Mouse (Mus musculus) midbrain, embryonic 15.5 days (tissue): Measurements from ENCODE around the gene Cdhr3. TPM values are rescaled to one million over a fixed set of nuclear protein-coding genes. Genes with fewer than 3 reads are reported as not detected.

ENCODE experiments used
- ATAC-seq: fragments of 200-750 bp; cut with Nextera tagmentation; replicated peaks from 2 replicates; pipeline ENCODE4 v1.8.0; 2017; ENCODE audit warnings: moderate TSS enrichment
- H3K27ac ChIP-seq: fragments of 300-500 bp; sonication (generic); 2 replicates; pipeline ENCODE4 v1.5.1; 2015; ENCODE audit warnings: mild to moderate bottlenecking, inconsistent platforms
- H3K27me3 ChIP-seq: fragments of 300-500 bp; sonication (generic); replicated peaks from 2 replicates; pipeline ENCODE4 v1.6.1; 2015; ENCODE audit warnings: inconsistent platforms
- H3K36me3 ChIP-seq: fragments of 300-500 bp; sonication (generic); replicated peaks from 2 replicates; pipeline ENCODE4 v1.6.1; 2015; ENCODE audit warnings: inconsistent platforms
- H3K4me1 ChIP-seq: fragments of 300-500 bp; sonication (generic); 2 replicates; pipeline ENCODE4 v1.6.1; 2015; ENCODE audit warnings: inconsistent platforms
- H3K4me2 ChIP-seq: fragments of 300-500 bp; sonication (generic); 2 replicates; pipeline ENCODE4 v1.6.1; 2015; ENCODE audit warnings: inconsistent platforms, mild to moderate bottlenecking, moderate library complexity
- H3K4me3 ChIP-seq: fragments of 300-500 bp; sonication (generic); 2 replicates; pipeline ENCODE4 v1.5.1; 2015; ENCODE audit warnings: mild to moderate bottlenecking, inconsistent platforms
- H3K9ac ChIP-seq: fragments of 300-500 bp; sonication (generic); 2 replicates; pipeline ENCODE4 v1.6.1; 2015; ENCODE audit warnings: mild to moderate bottlenecking, inconsistent platforms
- H3K9me3 ChIP-seq: fragments of 300-500 bp; sonication (generic); 2 replicates; pipeline ENCODE4 v1.6.1; 2016; ENCODE audit warnings: inconsistent platforms
- WGBS: fragments of 180-500 bp; shearing (Covaris S2); methylation state at CpG from one replicate; pipeline ENCODE4 v1.1.7; 2015; ENCODE audit warnings: mixed read lengths; 5-methylcytosine and 5-hydroxymethylcytosine counted together
- polyA plus RNA-seq: library from polyadenylated mRNA; unstranded; fragments of >200 nt; fragmentation: Nextera tagmentation; extraction: Ambion mirVana; gene quantifications from 2 replicates; pipeline ENCODE4 v1.2.1, GENCODE M21; 2015

The Cdhr3 gene
- polyA plus RNA-seq, 1 experiment from 2014 or later: 0.32 TPM

- no peaks in the 10 kb centered on the region for H3K27me3 ChIP-seq
- H3K36me3 ChIP-seq: no peaks in the 10 kb centered on the region
- ATAC-seq: peak; percentile 62
- H3K27ac ChIP-seq: no peak overlapping the region
- H3K4me1 ChIP-seq: 0 out of 2 replicates have a peak, but pooled peaks cover 7% of the 10 kb centered on the region
- H3K9ac ChIP-seq: no peak overlapping the region
- H3K9me3 ChIP-seq: no peaks in the 10 kb centered on the region
- H3K4me2 ChIP-seq: no peak overlapping the region
- H3K4me3 ChIP-seq: no peak overlapping the region
Observed at GRCm38 (mm10) chr12:33109531-33109930, 16.9 kb upstream of the Cdhr3 start.

GRCm38 (mm10) chr12:33106438-33107167 lies 13.9 kb upstream of the Cdhr3 start:
- no peaks in the 10 kb centered on the region for H3K36me3 ChIP-seq
- WGBS: 65% methylated on average over 10 of the region's 10 CpGs
- H3K27ac ChIP-seq: no peak overlapping the region
- no peak for ATAC-seq
- H3K9me3 ChIP-seq: no peaks in the 10 kb centered on the region
- peaks cover 17% of the 10 kb centered on the region for H3K4me1 ChIP-seq
- no peaks in the 10 kb centered on the region for H3K27me3 ChIP-seq
- H3K4me2 ChIP-seq: no peak overlapping the region
- H3K9ac ChIP-seq: no peak overlapping the region
- H3K4me3 ChIP-seq: no peak overlapping the region

- no peak overlapping the region for H3K4me3 ChIP-seq
- no peak overlapping the region for H3K4me2 ChIP-seq
- no peaks in the 10 kb centered on the region for H3K9me3 ChIP-seq
- 61% methylated on average over 4 of the region's 4 CpGs for WGBS
- no peak overlapping the region for H3K27ac ChIP-seq
- no peaks in the 10 kb centered on the region for H3K36me3 ChIP-seq
- peaks cover 13% of the 10 kb centered on the region for H3K4me1 ChIP-seq
- no peaks in the 10 kb centered on the region for H3K27me3 ChIP-seq
- H3K9ac ChIP-seq: no peak overlapping the region
- ATAC-seq: no peak
Observed at GRCm38 (mm10) chr12:33105724-33106123, 13.0 kb upstream of the Cdhr3 start.

GRCm38 (mm10) chr12:33102342-33103115 lies 9.9 kb upstream of the Cdhr3 start:
- Histone ChIP-seq H3K9ac (no peak overlapping the region), H3K36me3 (no peaks in the 10 kb centered on the region), H3K4me2 (no peak overlapping the region), H3K4me1 (peaks cover 13% of the 10 kb centered on the region), H3K9me3 (no peaks in the 10 kb centered on the region), H3K27me3 (no peaks in the 10 kb centered on the region), H3K27ac (peak overlapping the region; percentile 51; the same call in 1 of the 2 replicates), H3K4me3 (no peak overlapping the region)
- ATAC-seq: peak; percentile 53
- WGBS: 24% methylated on average over 15 of the region's 15 CpGs

GRCm38 (mm10) chr12:33101627-33102026 lies 9.0 kb upstream of the Cdhr3 start:
- ATAC-seq: 0 out of 2 replicates have a peak, but pooled peaks have one; percentile 38
- 62% methylated on average over 8 of the region's 8 CpGs for WGBS
- no peak overlapping the region for H3K27ac ChIP-seq

GRCm38 (mm10) chr12:33096017-33096416 lies 3.3 kb upstream of the Cdhr3 start:
- Histone ChIP-seq H3K27ac (no peak overlapping the region), H3K36me3 (no peaks in the 10 kb centered on the region), H3K4me2 (no peak overlapping the region), H3K4me3 (no peak overlapping the region), H3K27me3 (no peaks in the 10 kb centered on the region; the same call in 1 of the 2 replicates), H3K9ac (no peak overlapping the region), H3K4me1 (no peaks in the 10 kb centered on the region), H3K9me3 (no peaks in the 10 kb centered on the region)
- no peak for ATAC-seq
- 69% methylated on average over 3 of the region's 3 CpGs for WGBS

More at GRCm38 (mm10) chr12:33101627-33102026, 9.0 kb upstream of the Cdhr3 start:
- no peaks in the 10 kb centered on the region for H3K9me3 ChIP-seq
- H3K36me3 ChIP-seq: no peaks in the 10 kb centered on the region
- H3K4me2 ChIP-seq: no peak overlapping the region
- H3K9ac ChIP-seq: no peak overlapping the region
- H3K4me3 ChIP-seq: no peak overlapping the region
- H3K27me3 ChIP-seq: no peaks in the 10 kb centered on the region
- H3K4me1 ChIP-seq: peaks cover 13% of the 10 kb centered on the region

GRCm38 (mm10) chr12:33092196-33092595 lies 479 bp downstream of the Cdhr3 start:
- Histone ChIP-seq H3K27ac (no peak overlapping the region), H3K9ac (no peak overlapping the region), H3K36me3 (no peaks in the 10 kb centered on the region), H3K4me3 (no peak overlapping the region), H3K4me1 (no peaks in the 10 kb centered on the region), H3K9me3 (no peaks in the 10 kb centered on the region), H3K4me2 (no peak overlapping the region), H3K27me3 (no peaks in the 10 kb centered on the region; the same call in 1 of the 2 replicates)
- WGBS: 88% methylated on average over 2 of the region's 2 CpGs
- no peak for ATAC-seq

GRCm38 (mm10) chr12:33086151-33086550 lies 6.5 kb downstream of the Cdhr3 start:
- no peak overlapping the region for H3K9ac ChIP-seq
- 11% methylated on average over 5 of the region's 5 CpGs for WGBS
- peaks cover 10% of the 10 kb centered on the region; the same call in 1 of the 2 replicates for H3K4me1 ChIP-seq
- no peak overlapping the region for H3K27ac ChIP-seq
- H3K4me2 ChIP-seq: no peak overlapping the region
- no peak overlapping the region for H3K4me3 ChIP-seq
- H3K27me3 ChIP-seq: no peaks in the 10 kb centered on the region
- H3K36me3 ChIP-seq: no peaks in the 10 kb centered on the region
- H3K9me3 ChIP-seq: no peaks in the 10 kb centered on the region
- ATAC-seq: peak; percentile 65

GRCm38 (mm10) chr12:33084683-33085082 lies 8.0 kb downstream of the Cdhr3 start:
- H3K27ac ChIP-seq: no peak overlapping the region
- H3K4me1 ChIP-seq: peaks cover 10% of the 10 kb centered on the region; the same call in 1 of the 2 replicates
- H3K4me3 ChIP-seq: no peak overlapping the region
- H3K9ac ChIP-seq: no peak overlapping the region
- WGBS: 47% methylated on average over 2 of the region's 2 CpGs
- H3K36me3 ChIP-seq: no peaks in the 10 kb centered on the region
- no peaks in the 10 kb centered on the region for H3K9me3 ChIP-seq
- ATAC-seq: no peak
- H3K4me2 ChIP-seq: no peak overlapping the region
- H3K27me3 ChIP-seq: no peaks in the 10 kb centered on the region

GRCm38 (mm10) chr12:33083362-33083761 lies 9.3 kb downstream of the Cdhr3 start:
- Histone ChIP-seq H3K4me2 (no peak overlapping the region), H3K27me3 (no peaks in the 10 kb centered on the region), H3K27ac (no peak overlapping the region), H3K4me3 (no peak overlapping the region), H3K9me3 (no peaks in the 10 kb centered on the region), H3K4me1 (peaks cover 10% of the 10 kb centered on the region; the same call in 1 of the 2 replicates), H3K9ac (no peak overlapping the region), H3K36me3 (no peaks in the 10 kb centered on the region)
- ATAC-seq: no peak
- 66% methylated on average over 5 of the region's 5 CpGs for WGBS

GRCm38 (mm10) chr12:33076309-33076708 lies 16.4 kb downstream of the Cdhr3 start:
- H3K9ac ChIP-seq: no peak overlapping the region
- H3K27me3 ChIP-seq: no peaks in the 10 kb centered on the region
- no peaks in the 10 kb centered on the region for H3K9me3 ChIP-seq
- H3K4me1 ChIP-seq: peaks cover 19% of the 10 kb centered on the region
- H3K36me3 ChIP-seq: no peaks in the 10 kb centered on the region
- no peak overlapping the region for H3K4me2 ChIP-seq
- WGBS: 71% methylated on average over 3 of the region's 3 CpGs
- H3K4me3 ChIP-seq: no peak overlapping the region
- no peak for ATAC-seq
- no peak overlapping the region for H3K27ac ChIP-seq

GRCm38 (mm10) chr12:33071901-33072672 lies 20.6 kb downstream of the Cdhr3 start:
- Histone ChIP-seq H3K4me2 (no peak overlapping the region), H3K4me1 (peaks cover 19% of the 10 kb centered on the region), H3K9ac (no peak overlapping the region), H3K27ac (peak overlapping the region; percentile 75), H3K9me3 (no peaks in the 10 kb centered on the region), H3K4me3 (no peak overlapping the region), H3K36me3 (no peaks in the 10 kb centered on the region), H3K27me3 (no peaks in the 10 kb centered on the region)
- ATAC-seq: peak; percentile 60
- 22% methylated on average over 8 of the region's 8 CpGs for WGBS
